Mouse (Mus musculus) ES-Bruce4 (cell line): Measurements from ENCODE around the gene A530032D15Rik. TPM values are rescaled to one million over a fixed set of nuclear protein-coding genes. Genes with fewer than 3 reads are reported as not detected.
"Not testable (repeated sequence)": the region's sequence is repeated elsewhere in the genome, so short reads cannot be mapped to it uniquely, and the experiment has no call there.

Experiments used
- H3K27ac ChIP-seq: 2 replicates; pipeline ENCODE4 v1.5.1; 2012; ENCODE audit warnings: low read length, inconsistent platforms; ENCODE audit not compliant: insufficient read depth
- H3K27me3 ChIP-seq: 2 replicates; pipeline ENCODE4 v1.6.1; 2012; ENCODE audit warnings: mild to moderate bottlenecking, low read length, inconsistent platforms; ENCODE audit not compliant: control insufficient read depth, poor library complexity, insufficient read depth, severe bottlenecking
- H3K36me3 ChIP-seq: 2 replicates; pipeline ENCODE4 v1.6.1; 2012; ENCODE audit warnings: inconsistent platforms, mild to moderate bottlenecking, low read length, moderate library complexity; ENCODE audit not compliant: control insufficient read depth, poor library complexity, insufficient read depth, severe bottlenecking
- H3K4me1 ChIP-seq: one replicate; pipeline ENCODE4 v1.8.1; 2011; ENCODE audit warnings: low read length; ENCODE audit not compliant: control insufficient read depth, insufficient read depth
- H3K4me3 ChIP-seq: 2 replicates; pipeline ENCODE4 v1.5.1; 2011; ENCODE audit warnings: low read depth, mild to moderate bottlenecking, low read length
- H3K9ac ChIP-seq: 2 replicates; pipeline ENCODE4 v1.6.1; 2012; ENCODE audit warnings: low read depth, mild to moderate bottlenecking, inconsistent platforms; ENCODE audit not compliant: poor library complexity, severe bottlenecking
- H3K9me3 ChIP-seq: replicated peaks from 2 replicates; pipeline ENCODE4 v1.6.1; 2012; ENCODE audit warnings: mild to moderate bottlenecking, low read length, inconsistent platforms; ENCODE audit not compliant: control insufficient read depth, poor library complexity, insufficient read depth, severe bottlenecking
- polyA plus RNA-seq: library from polyadenylated mRNA; stranded (reverse); fragments of >200 nt; gene quantifications from 2 replicates; pipeline ENCODE4 v1.2.4, GENCODE M21; 2011; ENCODE audit warnings: low read depth; ENCODE audit not compliant: missing spikeins, insufficient read depth, insufficient read length

Gene A530032D15Rik
- polyA plus RNA-seq, 1 experiment, result 2.3 TPM

DNA sequence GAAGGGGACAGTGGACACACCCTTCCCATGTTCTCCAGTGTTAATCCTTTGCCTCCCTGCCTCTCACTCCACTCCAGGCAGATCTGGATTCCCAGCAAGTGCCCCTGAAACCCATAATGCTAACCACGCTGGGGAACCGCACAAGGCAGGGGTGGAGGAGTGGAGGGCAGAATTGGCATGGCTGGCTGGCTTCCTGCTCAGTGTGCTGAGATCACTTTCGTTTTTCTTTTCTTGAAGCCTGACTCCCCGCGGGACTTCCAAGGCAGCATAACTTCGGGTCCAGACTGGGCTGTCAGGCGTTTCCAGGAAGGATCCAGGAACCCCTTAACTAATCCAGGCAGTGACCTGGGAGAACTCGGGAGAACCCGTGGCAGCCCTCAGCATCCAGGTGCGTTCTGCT is 1.9 kb upstream of the A530032D15Rik start:
- H3K9ac ChIP-seq, H3K4me1 ChIP-seq, H3K9me3 ChIP-seq, H3K4me3 ChIP-seq, H3K36me3 ChIP-seq, H3K27ac ChIP-seq, H3K27me3 ChIP-seq: not testable (repeated sequence)

DNA sequence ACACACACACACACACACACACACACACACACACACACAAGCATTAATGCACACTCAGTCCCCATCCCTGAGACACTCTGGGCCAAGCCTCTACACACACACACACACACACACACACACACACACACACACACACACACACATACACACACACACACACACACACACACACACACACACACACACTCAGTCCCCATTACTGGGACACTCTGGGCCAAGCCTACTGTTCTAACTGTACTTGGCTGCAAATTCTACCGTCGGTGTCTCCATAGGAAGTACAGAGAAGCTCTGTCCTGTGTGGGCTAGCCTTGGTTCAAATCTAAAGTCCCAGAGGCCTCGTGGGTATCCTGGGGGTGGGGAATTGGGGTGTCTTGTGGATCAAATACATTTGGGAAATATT is 1.2 kb upstream of the A530032D15Rik start:
- H3K27ac ChIP-seq, H3K9ac ChIP-seq, H3K36me3 ChIP-seq, H3K4me3 ChIP-seq, H3K9me3 ChIP-seq, H3K4me1 ChIP-seq, H3K27me3 ChIP-seq: not testable (repeated sequence)

DNA sequence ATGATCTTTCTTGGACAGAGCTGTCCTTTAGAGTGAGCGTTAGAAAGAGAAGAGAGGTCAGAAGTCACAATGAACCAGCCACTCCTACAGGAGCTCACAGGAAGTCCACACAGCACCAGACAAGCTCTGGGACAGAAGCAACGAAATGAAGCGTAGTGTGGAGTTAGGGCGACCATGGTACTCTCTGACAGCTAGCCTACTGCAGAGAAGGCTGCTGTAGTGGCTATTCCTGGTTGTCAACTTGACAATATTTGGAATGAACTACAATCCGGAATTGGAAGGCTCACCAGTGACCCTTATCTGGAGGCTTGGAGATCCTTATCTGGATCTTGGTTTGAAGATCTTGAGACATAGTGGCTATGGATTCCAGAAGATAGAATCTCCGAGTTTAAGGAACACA is 3.6 kb downstream of the A530032D15Rik start:
- not testable (repeated sequence) for H3K9ac ChIP-seq, H3K9me3 ChIP-seq, H3K27ac ChIP-seq, H3K27me3 ChIP-seq, H3K4me3 ChIP-seq, H3K36me3 ChIP-seq, H3K4me1 ChIP-seq

DNA sequence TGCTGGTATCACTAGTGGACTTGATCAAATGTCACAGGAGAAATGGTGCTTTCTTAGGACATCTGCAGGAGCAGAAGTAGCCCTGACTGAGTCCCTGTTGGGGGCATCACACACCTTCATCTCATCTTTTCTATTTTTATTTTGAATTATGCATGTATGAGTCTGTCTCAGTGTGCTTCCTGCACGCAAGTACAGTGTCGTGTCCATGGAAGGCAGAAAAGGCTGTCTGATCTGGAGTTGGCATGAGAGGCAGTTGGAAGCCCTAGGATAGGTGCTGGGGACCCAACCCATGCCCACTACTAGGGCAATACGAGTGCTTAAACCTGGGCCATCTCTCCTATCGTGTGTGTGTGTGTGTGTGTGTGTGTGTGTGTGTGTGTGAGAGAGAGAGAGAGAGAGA is 4.3 kb downstream of the A530032D15Rik start:
- not testable (repeated sequence) for H3K4me3 ChIP-seq, H3K27ac ChIP-seq, H3K27me3 ChIP-seq, H3K9ac ChIP-seq, H3K9me3 ChIP-seq, H3K4me1 ChIP-seq, H3K36me3 ChIP-seq

DNA sequence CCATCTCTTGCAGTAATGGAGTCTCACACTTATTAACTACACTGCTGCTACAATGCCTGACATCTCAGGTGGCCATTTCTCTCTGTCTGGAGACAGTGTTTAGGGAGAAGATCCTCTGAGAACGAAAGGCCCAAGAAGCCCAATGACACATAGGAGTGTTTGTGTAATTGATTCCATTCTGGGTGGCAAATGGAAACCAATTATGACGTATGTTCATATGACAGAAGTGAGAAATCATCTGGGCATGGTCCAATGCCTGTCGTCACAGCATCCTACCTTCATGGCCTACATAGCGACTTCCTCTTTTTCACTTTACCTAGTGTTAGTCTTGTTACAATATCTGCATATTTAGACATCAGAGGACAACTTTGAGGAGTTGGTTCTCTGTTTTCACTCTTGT is 7.9 kb downstream of the A530032D15Rik start:
- not testable (repeated sequence) for H3K9me3 ChIP-seq, H3K27me3 ChIP-seq, H3K4me1 ChIP-seq, H3K9ac ChIP-seq, H3K4me3 ChIP-seq, H3K36me3 ChIP-seq, H3K27ac ChIP-seq

DNA sequence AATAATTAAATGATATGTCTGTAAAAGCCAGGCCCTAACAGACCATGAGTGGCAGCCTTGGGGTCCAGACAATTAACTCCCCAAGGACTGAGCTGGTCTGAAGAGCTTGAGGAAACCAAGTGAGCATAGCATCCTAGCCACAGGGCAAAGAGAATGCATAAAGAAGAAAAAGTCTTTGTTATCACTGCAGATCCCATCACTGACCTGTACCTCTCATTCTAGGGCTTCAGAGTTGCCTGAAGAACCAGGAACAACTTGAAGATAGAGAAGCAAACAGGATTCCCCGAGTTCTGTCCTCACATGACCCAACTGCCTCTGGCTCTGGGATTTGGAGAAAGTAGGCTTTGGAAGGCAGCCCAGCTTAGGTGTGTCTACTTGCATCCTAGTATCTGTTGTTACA is 9.8 kb downstream of the A530032D15Rik start, which contains the start of gene Gm10553:
TSS of gene Gm10553 (plus strand) at position 301 of the 400 bp plus-strand sequence.
- H3K4me1 ChIP-seq, H3K9ac ChIP-seq, H3K27ac ChIP-seq, H3K4me3 ChIP-seq, H3K9me3 ChIP-seq, H3K36me3 ChIP-seq, H3K27me3 ChIP-seq: not testable (repeated sequence)

DNA sequence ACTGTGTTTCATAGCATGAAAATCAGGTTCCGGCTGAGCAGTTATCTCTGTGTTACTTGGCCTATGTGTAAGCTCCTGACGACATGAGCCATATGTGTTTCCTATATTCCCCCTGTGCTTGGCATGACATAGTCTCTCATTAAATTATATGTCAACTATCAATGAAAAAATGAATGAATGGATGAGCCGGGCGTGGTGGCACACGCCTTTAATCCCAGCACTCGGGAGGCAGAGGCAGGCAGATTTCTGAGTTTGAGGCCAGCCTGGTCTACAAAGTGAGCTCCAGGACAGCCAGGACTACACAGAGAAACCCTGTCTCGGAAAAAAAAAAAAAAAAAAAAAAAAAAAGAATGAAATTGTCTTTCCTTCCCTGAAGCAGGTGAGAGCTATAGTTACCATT is 10.6 kb downstream of the A530032D15Rik start:
- H3K27ac ChIP-seq, H3K4me1 ChIP-seq, H3K36me3 ChIP-seq, H3K27me3 ChIP-seq, H3K4me3 ChIP-seq, H3K9me3 ChIP-seq, H3K9ac ChIP-seq: not testable (repeated sequence)

DNA sequence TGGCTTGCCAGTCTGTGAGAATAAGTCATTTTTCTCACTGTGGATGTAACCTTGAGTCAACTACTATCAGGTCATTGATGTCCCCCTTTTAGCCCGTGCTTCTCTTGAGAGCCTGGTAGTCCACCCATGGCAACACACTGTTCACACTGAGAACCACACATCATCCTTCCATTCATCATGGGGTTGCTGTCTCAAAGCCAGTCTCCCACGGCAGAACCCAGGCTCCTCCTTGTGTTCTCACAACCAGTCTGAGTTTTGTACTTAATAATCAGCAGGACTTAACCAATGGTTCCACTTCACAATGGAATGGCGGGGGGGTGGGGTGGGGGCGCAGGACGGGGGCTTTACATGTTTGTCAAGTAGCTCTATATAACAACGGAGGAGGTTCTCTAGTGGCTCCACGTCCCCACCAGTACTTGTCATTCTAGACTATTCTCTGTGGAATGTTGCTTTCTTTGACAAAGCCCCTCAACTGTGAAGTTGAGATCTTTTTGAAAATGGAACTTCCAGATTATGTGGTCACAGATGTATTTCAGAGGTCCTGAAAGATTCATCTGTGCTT is 16.6 kb downstream of the A530032D15Rik start:
- not testable (repeated sequence) for H3K9me3 ChIP-seq, H3K9ac ChIP-seq, H3K36me3 ChIP-seq, H3K4me3 ChIP-seq, H3K4me1 ChIP-seq, H3K27ac ChIP-seq, H3K27me3 ChIP-seq

DNA sequence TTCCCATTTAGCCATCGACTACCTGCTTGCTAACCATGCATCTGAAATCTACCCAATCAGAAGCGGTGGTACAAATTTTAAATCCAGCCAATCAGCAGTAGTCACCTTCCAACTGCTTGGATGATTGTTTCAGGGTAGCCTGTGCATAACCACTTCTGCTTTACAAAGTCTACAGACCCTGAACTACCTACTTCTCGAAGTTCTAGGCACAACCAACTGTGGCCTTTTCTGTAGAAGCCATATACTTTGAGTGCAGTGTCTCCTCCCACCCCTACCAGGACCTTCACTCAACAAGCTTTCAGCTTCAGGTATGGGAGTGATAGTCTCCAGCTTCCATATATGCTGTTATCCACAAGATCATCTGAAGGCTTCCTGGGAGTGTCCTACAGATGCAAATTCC is 17.5 kb downstream of the A530032D15Rik start:
- not testable (repeated sequence) for H3K4me1 ChIP-seq, H3K4me3 ChIP-seq

DNA sequence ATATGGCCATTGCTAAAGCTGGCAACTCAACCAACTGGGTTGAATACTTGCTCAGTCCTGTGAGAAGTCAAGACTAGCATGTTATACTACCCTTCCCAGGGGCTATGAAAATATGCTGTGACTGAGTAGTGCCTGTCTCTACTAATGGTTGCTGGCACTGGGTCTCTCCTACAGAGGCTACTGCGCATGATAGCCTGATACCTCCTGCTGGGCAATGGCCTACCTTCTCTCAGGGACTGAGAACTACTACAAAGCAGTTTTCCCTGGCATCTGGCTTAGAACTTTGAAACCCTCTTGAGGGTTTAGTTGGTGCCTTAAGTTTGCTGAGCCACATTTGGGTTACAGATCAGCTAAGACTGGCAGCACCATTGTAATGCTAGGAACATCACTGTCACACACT is 23.4 kb downstream of the A530032D15Rik start:
- not testable (repeated sequence) for H3K4me3 ChIP-seq, H3K27me3 ChIP-seq, H3K4me1 ChIP-seq, H3K36me3 ChIP-seq, H3K27ac ChIP-seq, H3K9me3 ChIP-seq, H3K9ac ChIP-seq

More for the DNA sequence above, 17.5 kb downstream of the A530032D15Rik start:
- not testable (repeated sequence) for H3K9ac ChIP-seq, H3K36me3 ChIP-seq, H3K27me3 ChIP-seq, H3K9me3 ChIP-seq, H3K27ac ChIP-seq
